Mouse (Mus musculus) hindbrain, embryonic 15.5 days (tissue): ENCODE data around the gene Pck1. TPM values are rescaled to one million over a fixed set of nuclear protein-coding genes. Genes with fewer than 3 reads are reported as not detected.

Experiments used
- ATAC-seq: fragments of 200-750 bp; cut with Nextera tagmentation; 2 replicates; pipeline ENCODE4 v1.8.0; 2017; ENCODE audit warnings: low read depth, moderate number of reproducible peaks, moderate TSS enrichment; ENCODE audit not compliant: low FRiP score
- H3K27ac ChIP-seq: fragments of 300-500 bp; sonication (generic); replicated peaks from 2 replicates; pipeline ENCODE4 v1.5.1; 2015; ENCODE audit warnings: mild to moderate bottlenecking, inconsistent platforms
- H3K27me3 ChIP-seq: fragments of 300-500 bp; sonication (generic); 2 replicates; pipeline ENCODE4 v1.6.1; 2015; ENCODE audit warnings: control low read depth, inconsistent platforms
- H3K36me3 ChIP-seq: fragments of 300-500 bp; sonication (generic); 2 replicates; pipeline ENCODE4 v1.6.1; 2015; ENCODE audit warnings: control low read depth, inconsistent platforms
- H3K4me1 ChIP-seq: fragments of 300-500 bp; sonication (generic); replicated peaks from 2 replicates; pipeline ENCODE4 v1.6.1; 2015; ENCODE audit warnings: control low read depth, inconsistent platforms
- H3K4me2 ChIP-seq: fragments of 300-500 bp; sonication (generic); 2 replicates; pipeline ENCODE4 v1.6.1; 2015; ENCODE audit warnings: moderate library complexity, mild to moderate bottlenecking, inconsistent platforms
- H3K4me3 ChIP-seq: fragments of 300-500 bp; sonication (generic); 2 replicates; pipeline ENCODE4 v1.5.1; 2015; ENCODE audit warnings: mild to moderate bottlenecking, inconsistent platforms
- H3K9ac ChIP-seq: fragments of 300-500 bp; sonication (generic); 2 replicates; pipeline ENCODE4 v1.6.1; 2015; ENCODE audit warnings: inconsistent platforms
- H3K9me3 ChIP-seq: fragments of 300-500 bp; sonication (generic); 2 replicates; pipeline ENCODE4 v1.6.1; 2016; ENCODE audit warnings: control low read depth, inconsistent platforms
- WGBS: fragments of 180-500 bp; shearing (Covaris S2); methylation state at CpG from one replicate; pipeline ENCODE4 v1.1.7; 2015; 5-methylcytosine and 5-hydroxymethylcytosine counted together
- polyA plus RNA-seq: library from polyadenylated mRNA; unstranded; fragments of >200 nt; fragmentation: Nextera tagmentation; extraction: Ambion mirVana; gene quantifications from 2 replicates; pipeline ENCODE4 v1.2.1, GENCODE M21; 2015

Pck1 gene
- polyA plus RNA-seq, 1 experiment from 2014 or later, result not detected

GRCm38 (mm10) chr2:173177951-173178350, 25.1 kb downstream of the Pck1 start:
- WGBS, result 83% methylated on average over 8 of the region's 8 CpGs

GRCm38 (mm10) chr2:173179046-173179445, 26.2 kb downstream of the Pck1 start:
- Histone ChIP-seq H3K9me3 (no peaks in the 10 kb centered on the region), H3K4me1 (peaks cover 7% of the 10 kb centered on the region), H3K4me2 (no peak overlapping the region), H3K36me3 (no peaks in the 10 kb centered on the region), H3K9ac (no peak overlapping the region), H3K27me3 (no peaks in the 10 kb centered on the region), H3K27ac (no peak overlapping the region), H3K4me3 (no peak overlapping the region)
- no peak for ATAC-seq
- 87% methylated on average over 7 of the region's 7 CpGs for WGBS

More at GRCm38 (mm10) chr2:173177951-173178350, 25.1 kb downstream of the Pck1 start:
- H3K36me3 ChIP-seq, result no peaks in the 10 kb centered on the region
- H3K4me1 ChIP-seq, result peaks cover 18% of the 10 kb centered on the region
- no peak for ATAC-seq
- H3K9ac ChIP-seq, result no peak overlapping the region
- H3K4me2 ChIP-seq, result no peak overlapping the region
- no peak overlapping the region for H3K4me3 ChIP-seq
- H3K27ac ChIP-seq, result no peak overlapping the region
- no peaks in the 10 kb centered on the region for H3K9me3 ChIP-seq
- H3K27me3 ChIP-seq, result no peaks in the 10 kb centered on the region

GRCm38 (mm10) chr2:173180026-173180425, 27.2 kb downstream of the Pck1 start:
- WGBS, result 80% methylated on average over 4 of the region's 4 CpGs
- H3K9ac ChIP-seq, result no peak overlapping the region
- no peaks in the 10 kb centered on the region for H3K27me3 ChIP-seq
- no peak overlapping the region for H3K27ac ChIP-seq
- no peaks in the 10 kb centered on the region for H3K9me3 ChIP-seq
- H3K4me1 ChIP-seq, result no peaks in the 10 kb centered on the region
- H3K4me2 ChIP-seq, result no peak overlapping the region
- H3K4me3 ChIP-seq, result no peak overlapping the region
- no peak for ATAC-seq
- no peaks in the 10 kb centered on the region for H3K36me3 ChIP-seq

- H3K9me3 ChIP-seq, result no peaks in the 10 kb centered on the region
- 84% methylated on average over 11 of the region's 11 CpGs for WGBS
These were observed 28.0 kb downstream of the Pck1 start for GRCm38 (mm10) chr2:173180721-173181388.

GRCm38 (mm10) chr2:173181486-173181885, 28.6 kb downstream of the Pck1 start:
- Histone ChIP-seq H3K27ac (no peak overlapping the region), H3K4me3 (no peak overlapping the region), H3K4me1 (no peaks in the 10 kb centered on the region), H3K27me3 (no peaks in the 10 kb centered on the region), H3K4me2 (no peak overlapping the region), H3K36me3 (no peaks in the 10 kb centered on the region), H3K9me3 (no peaks in the 10 kb centered on the region), H3K9ac (no peak overlapping the region)
- no peak for ATAC-seq
- 79% methylated on average over 4 of the region's 5 CpGs for WGBS

More at GRCm38 (mm10) chr2:173180721-173181388, 28.0 kb downstream of the Pck1 start:
- Histone ChIP-seq H3K4me2 (no peak overlapping the region), H3K27ac (no peak overlapping the region), H3K4me3 (no peak overlapping the region), H3K27me3 (no peaks in the 10 kb centered on the region), H3K9ac (no peak overlapping the region), H3K4me1 (no peaks in the 10 kb centered on the region), H3K36me3 (no peaks in the 10 kb centered on the region)
- ATAC-seq, result no peak

- 86% methylated on average over 7 of the region's 7 CpGs for WGBS
- ATAC-seq, result no peak
- no peak overlapping the region for H3K9ac ChIP-seq
These were observed 29.1 kb downstream of the Pck1 start for GRCm38 (mm10) chr2:173181901-173182300.

GRCm38 (mm10) chr2:173182796-173183195, 29.9 kb downstream of the Pck1 start:
- 79% methylated on average over 7 of the region's 7 CpGs for WGBS
- Histone ChIP-seq H3K4me2 (no peak overlapping the region), H3K27ac (no peak overlapping the region), H3K4me1 (no peaks in the 10 kb centered on the region), H3K27me3 (no peaks in the 10 kb centered on the region), H3K9ac (no peak overlapping the region), H3K36me3 (no peaks in the 10 kb centered on the region), H3K4me3 (no peak overlapping the region), H3K9me3 (no peaks in the 10 kb centered on the region)
- no peak for ATAC-seq

More at GRCm38 (mm10) chr2:173181901-173182300, 29.1 kb downstream of the Pck1 start:
- Histone ChIP-seq H3K4me2 (no peak overlapping the region), H3K4me1 (no peaks in the 10 kb centered on the region), H3K36me3 (no peaks in the 10 kb centered on the region), H3K27me3 (no peaks in the 10 kb centered on the region), H3K4me3 (no peak overlapping the region), H3K9me3 (no peaks in the 10 kb centered on the region), H3K27ac (no peak overlapping the region)

DNA sequence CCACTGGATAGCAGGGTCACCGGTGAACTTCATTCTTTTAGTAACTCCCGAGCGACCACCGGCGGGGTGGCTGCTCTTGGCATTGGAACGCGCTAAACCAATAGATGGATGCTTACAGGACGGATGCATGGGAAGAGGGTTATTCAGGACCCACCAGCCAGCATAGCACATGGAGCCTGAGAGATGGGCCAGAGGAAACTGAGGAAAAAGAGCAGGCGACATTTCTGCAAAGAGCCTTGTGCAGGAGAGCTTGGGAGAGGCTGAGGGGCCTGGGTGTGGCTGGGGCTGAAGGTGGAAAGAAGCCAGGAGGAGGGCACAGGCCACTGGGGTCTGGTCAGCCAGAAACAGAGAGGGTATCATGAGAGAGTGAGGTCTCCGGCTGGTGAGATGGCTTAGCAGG, 30.5 kb downstream of the Pck1 start:
- Histone ChIP-seq H3K9ac (no peak overlapping the region), H3K4me3 (no peak overlapping the region), H3K27me3 (no peaks in the 10 kb centered on the region), H3K4me1 (no peaks in the 10 kb centered on the region), H3K27ac (no peak overlapping the region), H3K36me3 (no peaks in the 10 kb centered on the region), H3K4me2 (no peak overlapping the region), H3K9me3 (no peaks in the 10 kb centered on the region)
- no peak for ATAC-seq
- WGBS, result 86% methylated on average over 10 of the region's 10 CpGs

DNA sequence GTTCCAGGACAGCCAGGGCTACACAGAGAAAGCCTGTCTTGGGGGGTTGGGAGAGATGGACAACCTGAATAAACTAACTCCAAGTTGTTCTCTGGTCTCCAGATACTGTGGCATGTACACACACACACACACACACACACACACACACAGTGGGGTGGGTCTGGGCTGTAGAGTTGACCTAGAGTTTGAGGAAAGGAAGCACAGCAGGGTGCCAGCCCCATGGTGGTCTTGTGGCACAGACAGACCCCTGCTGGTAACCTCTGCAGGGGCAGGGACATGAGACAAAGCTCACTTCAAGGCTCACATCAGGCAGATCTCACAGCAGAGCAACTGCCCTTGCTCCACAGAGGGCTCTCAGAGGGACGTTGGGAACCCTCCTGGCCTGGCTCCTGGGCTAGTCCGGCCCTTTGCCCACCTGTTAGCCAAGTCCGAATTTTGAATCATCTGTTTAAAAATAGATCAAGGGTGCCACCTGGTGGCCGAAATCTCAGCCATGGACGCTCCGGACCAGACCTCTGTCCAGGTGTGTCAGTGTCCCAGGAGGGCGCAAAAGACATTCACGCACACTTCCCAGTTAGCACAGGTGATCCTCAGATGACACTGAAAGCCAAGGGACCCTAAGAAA, 31.1 kb downstream of the Pck1 start:
- WGBS, result 10% methylated on average over 8 of the region's 8 CpGs
- Histone ChIP-seq H3K36me3 (no peaks in the 10 kb centered on the region), H3K27ac (no peak overlapping the region), H3K4me3 (no peak overlapping the region), H3K27me3 (no peaks in the 10 kb centered on the region), H3K4me1 (no peaks in the 10 kb centered on the region), H3K4me2 (no peak overlapping the region), H3K9ac (no peak overlapping the region), H3K9me3 (no peaks in the 10 kb centered on the region)
- peak; percentile 20; the same call in 1 of the 2 replicates for ATAC-seq

DNA sequence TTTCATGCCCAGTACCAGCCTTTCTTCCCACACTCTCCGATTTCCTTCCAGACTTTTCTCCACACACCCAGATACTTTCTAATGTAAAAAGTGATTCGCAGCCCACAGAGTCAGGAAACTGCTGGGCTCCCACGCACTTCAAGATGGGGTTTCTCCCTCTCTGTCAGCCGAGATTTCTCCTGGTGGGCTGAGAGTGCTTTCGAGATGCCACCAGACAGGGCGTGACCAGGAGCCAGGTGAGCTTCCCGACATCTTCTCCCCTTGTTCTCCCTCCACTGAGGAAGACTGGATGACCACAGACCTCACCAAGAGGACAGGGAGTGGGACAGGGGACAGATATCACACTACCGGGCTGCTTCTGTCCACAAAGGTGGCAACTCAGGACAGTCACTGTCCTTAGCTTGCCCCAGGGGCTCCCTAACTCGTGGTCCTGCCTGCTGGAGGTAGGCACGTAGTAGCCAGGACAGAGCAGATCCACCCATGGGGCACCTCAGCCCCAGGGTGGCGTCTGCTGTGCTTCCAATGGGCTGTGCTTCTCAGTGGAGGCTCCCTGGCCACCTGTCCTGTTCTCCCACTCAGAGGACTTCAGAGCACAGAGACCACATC, 31.7 kb downstream of the Pck1 start:
- no peak overlapping the region for H3K4me2 ChIP-seq
- no peak overlapping the region for H3K9ac ChIP-seq
- H3K27ac ChIP-seq, result no peak overlapping the region
- no peaks in the 10 kb centered on the region for H3K27me3 ChIP-seq
- H3K4me1 ChIP-seq, result no peaks in the 10 kb centered on the region
- H3K36me3 ChIP-seq, result no peaks in the 10 kb centered on the region
- no peak overlapping the region for H3K4me3 ChIP-seq
- H3K9me3 ChIP-seq, result no peaks in the 10 kb centered on the region
- WGBS, result 72% methylated on average over 11 of the region's 11 CpGs
- no peak for ATAC-seq

GRCm38 (mm10) chr2:173185282-173185681, 32.4 kb downstream of the Pck1 start:
- Histone ChIP-seq H3K9ac (no peak overlapping the region), H3K36me3 (no peaks in the 10 kb centered on the region), H3K27ac (no peak overlapping the region), H3K9me3 (no peaks in the 10 kb centered on the region), H3K4me2 (no peak overlapping the region), H3K4me1 (no peaks in the 10 kb centered on the region), H3K27me3 (no peaks in the 10 kb centered on the region), H3K4me3 (no peak overlapping the region)
- 76% methylated on average over 6 of the region's 6 CpGs for WGBS
- ATAC-seq, result no peak
